Mouse (Mus musculus): Measurements from ENCODE around the gene Hrh1. TPM values are rescaled to one million over a fixed set of nuclear protein-coding genes. Genes with fewer than 3 reads are reported as not detected.

Gene Hrh1
- 0.33 and 0.47 TPM in 2 replicates for polyA plus RNA-seq (2014; fragmentation: Nextera tagmentation; extraction: Ambion mirVana)

- under 1% methylated on average over 54 of the region's 56 CpGs for WGBS
- Histone ChIP-seq H3K9me3 (ENCODE audit: control insufficient read depth, low read length) (no peaks in the 10 kb centered on the region), H3K27ac (ENCODE audit: low read depth, low read length) (no peak within 1 kb of the TSS), H3K27me3 (ENCODE audit: control insufficient read depth, insufficient read depth, low read length) (peaks cover 31% of the 10 kb centered on the region), H3K4me1 (replicated peaks; ENCODE audit: control insufficient read depth, insufficient read depth, low read length) (peaks cover 10% of the 10 kb centered on the region; the same call in 1 of the 2 replicates), H3K36me3 (ENCODE audit: control insufficient read depth, insufficient read depth, low read length) (no peaks in the 10 kb centered on the region), H3K9ac (ENCODE audit: low read length) (peak within 1 kb of the TSS; percentile 55), H3K4me3 (ENCODE audit: low read depth, low read length) (peak within 1 kb of the TSS; percentile 54), H3K4me2 (ENCODE audit: low read depth, low read length, severe bottlenecking) (peak within 1 kb of the TSS; percentile 94)
- ATAC-seq (replicated peaks; ENCODE audit: low FRiP score) (peak; percentile 69), DNase-seq (ENCODE audit: low spot score) (peak; percentile 87)
Measured at GRCm38 (mm10) chr6:114397691-114398217, at the start of gene Hrh1. TSS of gene Hrh1 (plus strand) at chr6:114397936.

- no peaks in the 10 kb centered on the region for H3K27me3 ChIP-seq (ENCODE audit: control insufficient read depth, insufficient read depth, low read length)
- DNase-seq (ENCODE audit: low spot score): no peak
- H3K4me1 ChIP-seq (replicated peaks; ENCODE audit: control insufficient read depth, insufficient read depth, low read length): no peaks in the 10 kb centered on the region
- H3K4me2 ChIP-seq (ENCODE audit: low read depth, low read length, severe bottlenecking): no peak overlapping the region
- no peaks in the 10 kb centered on the region for H3K36me3 ChIP-seq (ENCODE audit: control insufficient read depth, insufficient read depth, low read length)
- no peak overlapping the region for H3K4me3 ChIP-seq (ENCODE audit: low read depth, low read length)
- WGBS: 81% methylated on average over 4 of the region's 4 CpGs
- ATAC-seq (replicated peaks; ENCODE audit: low FRiP score): no peak
- no peak overlapping the region for H3K9ac ChIP-seq (ENCODE audit: low read length)
- no peaks in the 10 kb centered on the region for H3K9me3 ChIP-seq (ENCODE audit: control insufficient read depth, low read length)
- H3K27ac ChIP-seq (ENCODE audit: low read depth, low read length): no peak overlapping the region
Measured at GRCm38 (mm10) chr6:114354635-114355034, 43.1 kb upstream of the Hrh1 start.

GRCm38 (mm10) chr6:114358171-114358570 is 39.6 kb upstream of the Hrh1 start:
- Histone ChIP-seq H3K9ac (ENCODE audit: low read length) (no peak overlapping the region), H3K4me2 (ENCODE audit: low read depth, low read length, severe bottlenecking) (no peak overlapping the region), H3K4me3 (ENCODE audit: low read depth, low read length) (no peak overlapping the region), H3K36me3 (ENCODE audit: control insufficient read depth, insufficient read depth, low read length) (no peaks in the 10 kb centered on the region), H3K9me3 (ENCODE audit: control insufficient read depth, low read length) (no peaks in the 10 kb centered on the region), H3K27ac (ENCODE audit: low read depth, low read length) (no peak overlapping the region), H3K4me1 (replicated peaks; ENCODE audit: control insufficient read depth, insufficient read depth, low read length) (no peaks in the 10 kb centered on the region), H3K27me3 (ENCODE audit: control insufficient read depth, insufficient read depth, low read length) (no peaks in the 10 kb centered on the region)
- WGBS: 82% methylated on average over 3 of the region's 3 CpGs
- ATAC-seq (replicated peaks; ENCODE audit: low FRiP score): no peak
- no peak for DNase-seq (ENCODE audit: low spot score)

GRCm38 (mm10) chr6:114362355-114362754 is 35.4 kb upstream of the Hrh1 start:
- Histone ChIP-seq H3K9me3 (ENCODE audit: control insufficient read depth, low read length) (no peaks in the 10 kb centered on the region), H3K4me2 (ENCODE audit: low read depth, low read length, severe bottlenecking) (no peak overlapping the region), H3K4me1 (replicated peaks; ENCODE audit: control insufficient read depth, insufficient read depth, low read length) (no peaks in the 10 kb centered on the region), H3K36me3 (ENCODE audit: control insufficient read depth, insufficient read depth, low read length) (no peaks in the 10 kb centered on the region), H3K27me3 (ENCODE audit: control insufficient read depth, insufficient read depth, low read length) (no peaks in the 10 kb centered on the region), H3K27ac (ENCODE audit: low read depth, low read length) (no peak overlapping the region), H3K9ac (ENCODE audit: low read length) (no peak overlapping the region), H3K4me3 (ENCODE audit: low read depth, low read length) (no peak overlapping the region)
- no peak for ATAC-seq (replicated peaks; ENCODE audit: low FRiP score)
- DNase-seq (ENCODE audit: low spot score): no peak
- 85% methylated on average over 4 of the region's 4 CpGs for WGBS

- Histone ChIP-seq H3K4me3 (ENCODE audit: low read depth, low read length) (no peak overlapping the region), H3K36me3 (ENCODE audit: control insufficient read depth, insufficient read depth, low read length) (no peaks in the 10 kb centered on the region), H3K27me3 (ENCODE audit: control insufficient read depth, insufficient read depth, low read length) (no peaks in the 10 kb centered on the region), H3K4me1 (replicated peaks; ENCODE audit: control insufficient read depth, insufficient read depth, low read length) (no peaks in the 10 kb centered on the region), H3K9ac (ENCODE audit: low read length) (no peak overlapping the region), H3K27ac (ENCODE audit: low read depth, low read length) (no peak overlapping the region), H3K9me3 (ENCODE audit: control insufficient read depth, low read length) (no peaks in the 10 kb centered on the region), H3K4me2 (ENCODE audit: low read depth, low read length, severe bottlenecking) (no peak overlapping the region)
- no peak for DNase-seq (ENCODE audit: low spot score)
- no peak for ATAC-seq (replicated peaks; ENCODE audit: low FRiP score)
- WGBS: 84% methylated on average over 8 of the region's 8 CpGs
Measured at GRCm38 (mm10) chr6:114363740-114364139, 34.0 kb upstream of the Hrh1 start.

- Histone ChIP-seq H3K36me3 (ENCODE audit: control insufficient read depth, insufficient read depth, low read length) (no peaks in the 10 kb centered on the region), H3K9ac (ENCODE audit: low read length) (no peak overlapping the region), H3K27me3 (ENCODE audit: control insufficient read depth, insufficient read depth, low read length) (no peaks in the 10 kb centered on the region), H3K4me3 (ENCODE audit: low read depth, low read length) (no peak overlapping the region), H3K4me2 (ENCODE audit: low read depth, low read length, severe bottlenecking) (no peak overlapping the region), H3K4me1 (replicated peaks; ENCODE audit: control insufficient read depth, insufficient read depth, low read length) (no peaks in the 10 kb centered on the region), H3K9me3 (ENCODE audit: control insufficient read depth, low read length) (no peaks in the 10 kb centered on the region), H3K27ac (ENCODE audit: low read depth, low read length) (no peak overlapping the region)
- WGBS: 89% methylated on average over 5 of the region's 5 CpGs
- DNase-seq (ENCODE audit: low spot score) (no peak), ATAC-seq (replicated peaks; ENCODE audit: low FRiP score) (no peak)
Measured at GRCm38 (mm10) chr6:114364734-114365133, 33.0 kb upstream of the Hrh1 start.

GRCm38 (mm10) chr6:114366191-114366590 is 31.5 kb upstream of the Hrh1 start:
- no peak overlapping the region for H3K27ac ChIP-seq (ENCODE audit: low read depth, low read length)
- H3K4me3 ChIP-seq (ENCODE audit: low read depth, low read length): no peak overlapping the region
- no peaks in the 10 kb centered on the region for H3K4me1 ChIP-seq (replicated peaks; ENCODE audit: control insufficient read depth, insufficient read depth, low read length)
- no peaks in the 10 kb centered on the region for H3K27me3 ChIP-seq (ENCODE audit: control insufficient read depth, insufficient read depth, low read length)
- no peak overlapping the region for H3K9ac ChIP-seq (ENCODE audit: low read length)
- 78% methylated on average over 5 of the region's 5 CpGs for WGBS
- no peak for ATAC-seq (replicated peaks; ENCODE audit: low FRiP score)
- no peak for DNase-seq (ENCODE audit: low spot score)
- H3K36me3 ChIP-seq (ENCODE audit: control insufficient read depth, insufficient read depth, low read length): no peaks in the 10 kb centered on the region
- no peaks in the 10 kb centered on the region for H3K9me3 ChIP-seq (ENCODE audit: control insufficient read depth, low read length)
- H3K4me2 ChIP-seq (ENCODE audit: low read depth, low read length, severe bottlenecking): no peak overlapping the region

GRCm38 (mm10) chr6:114367681-114368080 is 30.1 kb upstream of the Hrh1 start:
- DNase-seq (ENCODE audit: low spot score) (no peak), ATAC-seq (replicated peaks; ENCODE audit: low FRiP score) (no peak)
- Histone ChIP-seq H3K4me1 (replicated peaks; ENCODE audit: control insufficient read depth, insufficient read depth, low read length) (no peaks in the 10 kb centered on the region), H3K27me3 (ENCODE audit: control insufficient read depth, insufficient read depth, low read length) (no peaks in the 10 kb centered on the region), H3K27ac (ENCODE audit: low read depth, low read length) (no peak overlapping the region), H3K4me2 (ENCODE audit: low read depth, low read length, severe bottlenecking) (no peak overlapping the region), H3K4me3 (ENCODE audit: low read depth, low read length) (no peak overlapping the region), H3K9me3 (ENCODE audit: control insufficient read depth, low read length) (no peaks in the 10 kb centered on the region), H3K9ac (ENCODE audit: low read length) (no peak overlapping the region), H3K36me3 (ENCODE audit: control insufficient read depth, insufficient read depth, low read length) (no peaks in the 10 kb centered on the region)
- 82% methylated on average over 6 of the region's 6 CpGs for WGBS

- Histone ChIP-seq H3K4me1 (replicated peaks; ENCODE audit: control insufficient read depth, insufficient read depth, low read length) (no peaks in the 10 kb centered on the region), H3K27ac (ENCODE audit: low read depth, low read length) (no peak overlapping the region), H3K9me3 (ENCODE audit: control insufficient read depth, low read length) (no peaks in the 10 kb centered on the region), H3K4me3 (ENCODE audit: low read depth, low read length) (no peak overlapping the region), H3K36me3 (ENCODE audit: control insufficient read depth, insufficient read depth, low read length) (no peaks in the 10 kb centered on the region), H3K4me2 (ENCODE audit: low read depth, low read length, severe bottlenecking) (no peak overlapping the region), H3K27me3 (ENCODE audit: control insufficient read depth, insufficient read depth, low read length) (no peaks in the 10 kb centered on the region), H3K9ac (ENCODE audit: low read length) (no peak overlapping the region)
- WGBS: 68% methylated on average over 6 of the region's 6 CpGs
- ATAC-seq (replicated peaks; ENCODE audit: low FRiP score): no peak
- DNase-seq (ENCODE audit: low spot score): no peak
Measured at GRCm38 (mm10) chr6:114368196-114368595, 29.5 kb upstream of the Hrh1 start.
